Mouse (Mus musculus) brain, adult 2 months (tissue): ENCODE data around the gene Ldlrad3.

Source experiments
- DNase-seq: peaks from one replicate; pipeline ENCODE4 v3.0.0; 2011; ENCODE audit warnings: low read depth, low spot score

Gene Ldlrad3

GRCm38 (mm10) chr2:102073266-102074037, 112.7 kb downstream of the Ldlrad3 start:
- no peak for DNase-seq

DNA sequence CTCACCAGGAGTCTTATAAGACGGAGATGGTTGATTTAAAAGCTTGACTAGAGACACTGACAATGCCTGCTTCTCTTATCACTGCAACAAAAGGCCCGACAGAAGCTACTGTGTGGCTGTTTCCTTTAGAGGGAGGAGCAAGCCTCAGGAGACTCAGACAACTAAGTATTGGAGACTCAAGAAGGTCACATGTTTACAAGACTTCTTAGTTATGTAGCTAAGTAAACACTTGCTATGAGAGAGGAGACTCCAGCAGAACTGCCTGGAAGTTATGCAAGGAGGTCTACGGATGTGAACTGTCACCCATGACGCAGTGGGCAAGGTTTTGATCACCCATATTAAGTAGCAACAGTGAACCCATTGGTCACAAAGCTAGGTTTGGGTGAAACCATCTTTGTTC, 113.3 kb downstream of the Ldlrad3 start:
- DNase-seq: no peak

DNA sequence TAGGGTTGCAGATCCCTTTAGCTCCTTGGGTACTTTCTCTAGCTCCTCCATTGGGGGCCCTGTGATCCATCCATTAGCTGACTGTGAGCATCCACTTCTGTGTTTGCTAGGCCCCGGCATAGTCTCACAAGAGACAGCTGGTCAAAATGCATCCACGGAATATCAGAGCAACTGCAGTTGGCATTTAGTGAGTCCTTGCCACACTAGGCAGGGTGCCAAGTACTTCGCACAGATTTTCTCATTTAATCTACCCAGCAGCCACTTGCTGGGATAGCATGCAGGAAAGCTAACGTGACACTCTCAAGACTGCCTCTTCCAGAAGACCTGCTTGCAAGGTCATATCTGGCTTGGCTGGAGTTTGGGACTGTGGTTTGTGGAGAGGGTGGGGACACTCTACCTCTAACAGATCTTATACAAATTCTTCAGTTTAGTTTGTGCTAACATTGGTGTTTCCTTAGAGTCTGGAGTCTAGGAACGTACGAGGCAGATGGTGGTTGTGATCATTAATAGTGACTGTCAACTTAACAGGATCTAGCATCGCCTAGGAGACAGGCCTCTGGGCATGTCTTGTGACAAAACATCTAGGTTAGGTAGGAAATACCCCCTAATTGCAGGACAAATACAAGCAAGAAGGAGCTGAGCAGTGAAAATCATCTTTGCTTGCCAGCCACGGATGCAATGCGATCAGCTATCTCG, 115.0 kb downstream of the Ldlrad3 start:
- DNase-seq: peak; percentile 91

DNA sequence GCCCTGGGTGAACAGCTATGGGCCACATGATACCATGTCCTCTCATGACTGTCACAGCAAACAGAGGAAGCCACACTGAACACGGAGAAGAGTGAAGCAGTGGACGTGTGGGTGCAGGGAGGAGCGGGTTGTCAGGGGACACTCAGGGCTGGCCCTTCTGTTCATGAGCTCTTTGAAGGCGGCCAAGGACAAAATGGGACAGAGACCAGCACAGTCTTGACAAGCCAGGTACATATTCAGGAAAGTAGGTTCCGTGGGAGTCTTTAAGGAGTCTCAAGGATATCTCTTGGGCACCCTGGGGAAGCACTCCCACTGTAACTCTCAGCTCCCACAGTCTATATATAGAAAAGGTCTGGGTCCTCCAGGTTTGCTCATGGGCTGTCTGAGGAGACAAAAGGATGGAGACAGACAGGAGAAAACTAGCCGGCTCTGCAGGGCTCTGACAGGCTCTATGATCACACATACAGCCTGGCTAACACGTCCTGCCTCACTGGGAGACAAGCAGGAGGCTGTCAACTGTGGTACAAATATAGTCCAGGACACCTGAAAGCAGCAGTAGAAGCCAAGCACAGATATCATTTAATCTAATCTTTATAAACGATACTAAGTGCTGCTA, 121.3 kb downstream of the Ldlrad3 start:
- peak; percentile 55 for DNase-seq

- no peak for DNase-seq
These were observed 122.2 kb downstream of the Ldlrad3 start for GRCm38 (mm10) chr2:102063906-102064505.

DNA sequence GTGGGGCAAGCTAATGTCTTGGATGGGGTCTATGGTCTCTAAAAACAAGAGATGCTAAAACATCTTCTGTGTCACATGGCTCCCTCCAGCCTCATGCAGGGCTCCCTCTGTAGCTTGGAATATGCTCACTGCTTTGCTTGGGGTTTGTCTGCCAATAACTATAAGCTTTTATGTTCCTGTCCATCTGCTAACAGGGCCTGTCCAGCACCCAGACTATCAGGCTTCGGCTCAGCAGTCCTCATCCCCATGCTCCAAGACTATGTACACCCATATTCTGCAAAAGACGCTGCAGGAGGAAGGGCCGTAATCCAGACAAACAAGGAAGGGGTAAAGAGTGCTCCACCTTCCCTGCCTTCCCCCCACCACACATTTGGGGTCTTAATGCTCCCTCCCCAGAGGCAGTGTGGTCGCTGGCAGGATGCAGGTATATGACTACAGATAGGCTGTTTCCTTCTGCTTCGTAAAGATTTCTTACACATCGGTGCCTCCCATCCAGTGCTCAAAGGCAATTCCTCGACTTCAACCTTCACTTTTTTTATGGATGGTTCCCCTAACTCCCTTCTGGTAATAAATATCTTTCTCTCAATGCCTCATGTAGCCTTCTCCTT, 123.2 kb downstream of the Ldlrad3 start:
- peak; percentile 87 for DNase-seq

DNA sequence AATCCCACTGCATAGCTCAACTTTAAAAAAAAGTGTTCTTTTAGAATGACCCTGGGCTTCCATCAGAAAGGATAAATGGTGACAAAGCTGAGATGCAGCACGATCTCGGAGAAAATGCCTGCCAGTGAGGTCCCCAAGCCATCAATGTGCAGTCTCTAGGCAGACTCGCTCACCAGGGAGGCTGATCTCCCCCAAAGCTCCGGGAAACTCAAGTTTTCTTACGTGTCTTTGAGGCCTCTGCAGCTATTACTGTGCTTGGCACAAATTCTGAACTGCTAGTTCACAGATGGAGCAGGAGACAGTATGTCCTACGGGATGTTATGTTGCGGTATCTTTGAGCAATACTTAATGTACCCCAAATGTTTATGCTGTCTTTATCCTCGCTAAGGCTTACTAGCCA, 124.3 kb downstream of the Ldlrad3 start:
- DNase-seq: peak; percentile 63

DNA sequence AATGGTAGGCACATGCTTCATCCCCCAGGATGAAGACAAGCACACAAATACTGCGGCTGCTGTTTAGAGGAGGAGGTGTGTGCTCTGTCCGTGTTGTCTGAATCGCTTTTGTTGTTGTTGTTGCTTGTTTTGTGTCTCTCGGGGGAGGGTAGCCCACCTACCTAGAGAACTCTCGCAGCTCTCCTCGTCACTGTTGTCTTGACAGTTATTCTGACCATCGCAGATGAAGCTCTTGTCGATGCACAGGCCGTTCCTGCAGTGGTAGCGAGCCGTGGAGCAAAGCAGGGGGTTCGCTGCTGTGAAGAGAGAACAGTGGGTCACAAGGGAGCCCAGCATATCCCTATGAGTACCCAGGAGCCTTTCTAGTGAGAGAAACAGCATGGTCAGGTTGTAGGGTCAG, 128.4 kb downstream of the Ldlrad3 start:
- DNase-seq: no peak

DNA sequence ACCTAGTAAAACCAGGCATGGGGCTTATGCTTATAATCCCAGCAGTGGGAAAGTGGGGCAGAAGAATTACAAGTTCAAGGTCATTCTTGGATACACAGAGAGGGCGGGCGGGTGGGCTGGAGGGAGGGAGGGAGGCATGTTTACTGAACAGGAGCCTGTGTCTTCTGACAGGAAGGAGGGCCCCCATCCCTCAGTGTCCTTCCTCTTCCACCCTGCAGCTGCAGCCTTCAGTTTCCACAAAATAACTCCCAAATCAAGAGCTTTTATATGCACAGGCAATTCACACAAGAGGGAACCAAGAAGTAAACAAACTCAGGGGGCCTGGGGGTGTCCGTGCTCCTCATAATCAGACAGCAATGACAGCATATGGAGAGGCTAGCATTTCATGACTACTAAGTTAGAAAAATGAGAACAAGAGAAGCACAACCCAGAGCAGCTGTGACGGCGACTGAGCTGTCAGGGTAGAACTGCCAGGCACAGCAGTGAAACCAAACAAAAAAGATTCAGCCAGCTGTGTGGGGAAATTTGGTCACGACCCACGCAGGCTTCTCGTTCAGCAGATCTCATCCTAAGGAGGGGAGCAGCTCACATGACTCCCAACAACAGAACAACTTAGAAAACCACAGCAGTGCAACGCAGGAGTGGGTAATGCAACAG, 129.0 kb downstream of the Ldlrad3 start:
- DNase-seq: peak; percentile 93

GRCm38 (mm10) chr2:102056144-102056543, 130.0 kb downstream of the Ldlrad3 start:
- DNase-seq: no peak

GRCm38 (mm10) chr2:102052951-102053660, 133.1 kb downstream of the Ldlrad3 start:
- peak; percentile 98 for DNase-seq

DNA sequence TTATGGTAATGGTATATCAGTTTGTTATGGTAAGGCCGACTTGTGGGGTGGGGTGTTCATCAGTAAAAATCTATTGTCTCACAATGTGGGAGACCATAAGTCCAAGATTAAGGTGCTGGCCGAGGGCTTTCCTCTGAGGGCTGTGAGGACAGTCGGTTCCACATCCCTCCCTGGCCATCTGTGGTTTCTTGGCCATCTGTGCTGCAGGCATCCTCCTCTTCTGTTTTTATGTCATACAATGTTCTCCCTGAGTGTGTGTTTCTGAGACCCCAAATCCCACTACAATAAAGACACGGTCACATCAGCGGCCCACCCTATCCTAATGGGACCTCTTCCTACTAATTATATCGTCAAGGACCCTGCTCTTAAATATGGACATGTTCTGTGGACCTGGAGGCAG, 133.8 kb downstream of the Ldlrad3 start:
- peak; percentile 91 for DNase-seq

DNA sequence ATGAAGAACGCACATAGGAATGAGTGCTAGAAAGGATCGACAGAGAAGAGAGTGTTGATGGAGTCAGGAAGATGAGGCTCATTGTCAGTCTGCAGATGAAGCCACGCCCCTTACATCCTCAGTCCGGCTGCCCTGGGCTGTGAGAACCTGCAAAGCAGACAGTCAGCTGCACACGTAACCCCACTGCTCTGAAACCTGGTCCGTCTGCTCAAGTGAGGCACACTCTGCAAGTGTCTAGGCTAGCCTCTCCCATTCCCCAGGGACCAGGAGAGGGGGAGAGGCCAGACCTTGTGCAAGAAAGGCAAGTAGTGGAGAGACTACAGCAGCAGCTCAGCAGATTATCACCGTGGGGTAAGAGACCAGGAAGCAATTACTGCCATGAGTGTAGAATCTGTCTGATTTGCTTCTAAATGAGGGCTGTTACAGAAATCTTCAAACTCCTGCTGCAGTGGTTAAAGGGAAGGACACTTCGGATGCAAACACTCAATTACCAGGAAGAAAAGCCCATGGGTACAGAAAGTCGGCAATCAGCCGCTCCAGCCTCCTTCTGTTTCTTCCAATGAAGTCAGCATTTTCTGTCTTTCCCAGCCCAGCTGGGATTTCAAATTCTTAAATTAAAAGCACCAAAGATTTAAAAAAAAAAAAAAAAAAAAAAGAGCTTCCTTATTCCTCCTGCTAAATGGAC, 136.2 kb downstream of the Ldlrad3 start:
- DNase-seq: peak; percentile 66

DNA sequence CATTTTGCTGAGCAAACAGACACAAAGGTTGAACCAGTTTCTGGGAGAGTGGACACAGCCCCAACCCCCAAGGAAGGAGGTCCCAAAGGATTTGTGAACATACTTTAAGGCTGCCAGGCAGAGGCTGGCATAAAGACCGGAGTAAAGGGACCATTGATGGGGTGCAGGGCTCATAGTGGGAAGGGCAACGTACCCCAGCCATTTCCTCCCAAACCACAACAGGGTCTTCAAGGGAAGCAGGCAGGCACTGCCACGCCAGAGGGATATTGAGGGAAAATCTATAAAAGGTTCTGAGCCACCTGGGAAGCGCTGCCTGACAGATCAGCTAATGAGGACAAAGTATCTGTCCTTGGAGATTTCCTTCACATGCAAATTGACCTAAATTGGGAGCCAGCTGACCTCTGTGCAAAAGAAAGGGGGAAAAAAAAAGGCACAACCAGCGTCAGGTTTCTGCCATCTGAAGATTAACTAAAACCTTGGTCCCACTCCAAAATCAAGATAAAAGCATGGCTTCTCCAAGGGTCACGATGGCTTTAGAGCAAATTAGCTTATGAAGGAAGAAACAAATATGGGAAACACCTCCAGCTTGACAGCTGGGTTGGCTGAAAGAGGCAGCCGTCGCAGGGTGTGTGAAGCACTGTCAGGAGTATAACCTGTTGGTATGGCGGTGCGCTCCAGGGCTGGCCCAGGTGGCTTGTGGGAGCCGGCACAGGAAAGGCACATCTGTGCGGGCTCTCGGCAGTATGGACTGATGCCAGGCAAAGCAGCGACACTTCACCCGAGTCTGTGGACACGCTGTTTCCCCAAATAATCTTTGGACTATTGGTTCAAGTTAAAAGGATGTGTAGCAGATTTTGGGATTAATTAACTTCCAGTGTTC, 137.6 kb downstream of the Ldlrad3 start:
- no peak for DNase-seq

- DNase-seq: peak; percentile 71
These were observed 139.7 kb downstream of the Ldlrad3 start for GRCm38 (mm10) chr2:102046481-102046880.

DNA sequence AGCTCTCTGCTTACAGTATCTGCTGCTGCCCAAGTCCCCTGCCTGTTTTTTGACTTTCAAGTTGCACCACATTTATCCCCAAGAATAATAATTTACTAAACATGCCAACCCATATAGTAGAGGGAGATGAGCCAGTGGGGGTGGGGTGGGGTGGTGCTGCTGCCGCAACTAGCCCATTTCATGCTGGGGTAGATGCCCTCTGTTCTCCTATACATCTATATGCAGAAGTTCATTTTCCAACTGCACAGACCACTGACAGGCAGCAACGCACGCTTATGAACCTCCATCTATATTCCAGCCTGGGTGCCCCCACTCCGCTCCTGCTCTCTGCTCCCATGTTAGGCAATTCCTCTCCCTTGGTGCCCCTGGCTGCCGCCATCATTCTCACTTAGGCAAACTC, 145.7 kb downstream of the Ldlrad3 start:
- no peak for DNase-seq

GRCm38 (mm10) chr2:102040011-102040410, 146.2 kb downstream of the Ldlrad3 start:
- no peak for DNase-seq

- no peak for DNase-seq
These were observed 147.1 kb downstream of the Ldlrad3 start for GRCm38 (mm10) chr2:102038895-102039667.
